Mouse (Mus musculus) embryonic facial prominence, embryonic 14.5 days (tissue): Measurements from ENCODE around the gene Paf1. TPM values are rescaled to one million over a fixed set of nuclear protein-coding genes. Genes with fewer than 3 reads are reported as not detected.

Experiments
- ATAC-seq: fragments of 200-750 bp; cut with Nextera tagmentation; 2 replicates; pipeline ENCODE4 v1.8.0; 2017; ENCODE audit warnings: low read depth, moderate number of reproducible peaks, moderate TSS enrichment
- DNase-seq: peaks from one replicate; pipeline ENCODE4 v3.0.0-alpha.2; 2015; ENCODE audit warnings: low spot score
- H3K27ac ChIP-seq: fragments of 300-500 bp; sonication (generic); replicated peaks from 2 replicates; pipeline ENCODE4 v1.5.1; 2014; ENCODE audit warnings: low read depth, mild to moderate bottlenecking, low read length, moderate library complexity
- H3K27me3 ChIP-seq: fragments of 300-500 bp; sonication (generic); replicated peaks from 2 replicates; pipeline ENCODE4 v1.6.1; 2014; ENCODE audit warnings: low read length; ENCODE audit not compliant: control insufficient read depth, insufficient read depth
- H3K36me3 ChIP-seq: fragments of 300-500 bp; sonication (generic); 2 replicates; pipeline ENCODE4 v1.6.1; 2014; ENCODE audit warnings: low read length, mixed read lengths; ENCODE audit not compliant: control insufficient read depth, insufficient read depth
- H3K4me1 ChIP-seq: fragments of 300-500 bp; sonication (generic); 2 replicates; pipeline ENCODE4 v1.6.1; 2014; ENCODE audit warnings: antibody characterized with exemption, low read length; ENCODE audit not compliant: control insufficient read depth, insufficient read depth
- H3K4me2 ChIP-seq: fragments of 300-500 bp; sonication (generic); 2 replicates; pipeline ENCODE4 v1.6.1; 2014; ENCODE audit warnings: low read depth, mild to moderate bottlenecking, low read length, moderate library complexity, mixed read lengths
- H3K4me3 ChIP-seq: fragments of 300-500 bp; sonication (generic); 2 replicates; pipeline ENCODE4 v1.5.1; 2014; ENCODE audit warnings: low read depth, mild to moderate bottlenecking, low read length
- H3K9ac ChIP-seq: fragments of 300-500 bp; sonication (generic); 2 replicates; pipeline ENCODE4 v1.6.1; 2014; ENCODE audit warnings: low read depth, mild to moderate bottlenecking, low read length, moderate library complexity, mixed read lengths
- H3K9me3 ChIP-seq: fragments of 300-500 bp; sonication (generic); 2 replicates; pipeline ENCODE4 v1.6.1; 2016; ENCODE audit warnings: low read length; ENCODE audit not compliant: control insufficient read depth
- WGBS: fragments of 180-500 bp; shearing (Covaris S2); extraction: QIAGEN DNeasy Blood & Tissue Kit; methylation state at CpG from one replicate; pipeline ENCODE4 v1.1.7; 2014; 5-methylcytosine and 5-hydroxymethylcytosine counted together
- polyA plus RNA-seq: library from polyadenylated mRNA; unstranded; fragments of >200 nt; fragmentation: Nextera tagmentation; extraction: Ambion mirVana; gene quantifications from 2 replicates; pipeline ENCODE4 v1.2.1, GENCODE M21; 2014

Paf1 gene
- polyA plus RNA-seq, 1 experiment from 2014 or later, result 54.1 TPM

DNA sequence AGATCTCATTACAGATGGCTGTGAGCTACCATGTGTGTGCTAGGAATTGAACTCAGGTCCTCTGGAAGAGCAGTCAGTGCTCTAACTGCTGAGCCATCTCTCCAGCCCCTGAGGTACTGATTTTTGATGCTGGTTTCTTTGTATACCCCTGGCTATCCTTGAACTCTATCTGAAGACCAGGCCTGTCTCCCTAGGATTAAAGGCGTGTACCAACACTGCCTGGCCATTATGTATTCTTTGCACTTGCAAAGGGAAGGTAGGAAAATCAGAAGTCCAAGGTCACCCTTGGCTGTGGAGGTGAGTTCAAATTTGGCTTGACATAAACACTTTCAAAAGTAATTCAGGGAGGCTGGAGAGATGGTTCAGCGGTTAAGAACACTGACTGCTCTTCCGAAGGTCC is 38.2 kb upstream of the Paf1 start:
- ATAC-seq, result no peak
- Histone ChIP-seq H3K4me2 (no peak overlapping the region), H3K9ac (no peak overlapping the region), H3K27me3 (no peaks in the 10 kb centered on the region), H3K27ac (no peak overlapping the region), H3K4me3 (no peak overlapping the region), H3K9me3 (no peaks in the 10 kb centered on the region), H3K36me3 (peaks cover 53% of the 10 kb centered on the region), H3K4me1 (peaks cover 25% of the 10 kb centered on the region; the same call in 1 of the 2 replicates)
- WGBS, result 96% methylated on average over 3 of the region's 3 CpGs
- no peak for DNase-seq

DNA sequence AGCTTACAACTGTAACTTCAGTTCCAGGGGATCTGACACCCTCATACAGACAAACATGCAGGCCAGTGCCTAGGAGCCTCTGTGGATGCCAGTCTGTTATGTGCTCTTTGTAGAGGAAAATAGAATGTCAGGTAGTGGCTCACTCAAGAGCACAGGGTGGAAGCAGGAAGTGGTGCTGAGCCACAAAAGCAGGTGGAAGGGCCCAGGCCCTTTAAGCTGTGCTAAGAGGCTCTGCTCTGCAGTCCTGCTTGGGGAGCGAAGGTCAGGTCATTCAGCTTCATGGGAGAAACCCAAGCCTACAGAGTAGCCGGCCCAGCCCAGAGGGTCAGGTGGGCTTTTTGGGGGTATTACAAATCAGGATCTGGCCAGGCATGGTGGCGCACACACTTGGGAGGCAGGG is 37.5 kb upstream of the Paf1 start:
- ATAC-seq, result no peak
- Histone ChIP-seq H3K9ac (no peak overlapping the region), H3K27ac (no peak overlapping the region), H3K4me1 (peaks cover 21% of the 10 kb centered on the region; the same call in 1 of the 2 replicates), H3K27me3 (no peaks in the 10 kb centered on the region), H3K9me3 (no peaks in the 10 kb centered on the region), H3K4me3 (no peak overlapping the region), H3K4me2 (no peak overlapping the region), H3K36me3 (peaks cover 59% of the 10 kb centered on the region)
- DNase-seq, result no peak
- WGBS, result 91% methylated on average over 3 of the region's 3 CpGs

DNA sequence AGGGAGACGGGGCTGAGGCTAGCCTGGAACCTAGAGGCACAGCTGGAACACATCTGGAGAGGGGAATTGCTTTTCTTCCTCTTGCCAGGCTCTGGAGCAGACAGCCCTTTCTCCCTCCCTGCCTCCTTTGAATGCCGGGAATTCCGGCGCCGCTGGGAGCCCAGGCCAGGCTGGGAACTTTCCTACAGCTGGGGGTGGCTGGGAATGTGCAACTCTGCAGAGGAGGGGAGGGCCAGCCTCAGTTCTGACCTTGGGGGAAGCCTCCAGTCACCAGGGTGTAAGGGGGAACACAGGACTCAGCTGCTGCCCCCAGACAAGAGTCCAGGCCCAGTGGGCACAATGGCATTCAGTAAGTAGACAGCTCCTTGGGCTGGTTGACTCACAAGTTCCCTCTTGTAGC is 35.8 kb upstream of the Paf1 start:
- DNase-seq (peak; percentile 72), ATAC-seq (peak; percentile 42)
- H3K27me3 ChIP-seq, result no peaks in the 10 kb centered on the region
- peaks cover 72% of the 10 kb centered on the region for H3K36me3 ChIP-seq
- H3K4me2 ChIP-seq, result no peak overlapping the region
- H3K4me3 ChIP-seq, result no peak overlapping the region
- peak overlapping the region; percentile 74 for H3K27ac ChIP-seq
- 0 out of 2 replicates have a peak overlapping the region, but pooled peaks have one; percentile 20 for H3K9ac ChIP-seq
- H3K9me3 ChIP-seq, result no peaks in the 10 kb centered on the region
- peaks cover 15% of the 10 kb centered on the region; the same call in 1 of the 2 replicates for H3K4me1 ChIP-seq
- 5% methylated on average over 3 of the region's 5 CpGs for WGBS

DNA sequence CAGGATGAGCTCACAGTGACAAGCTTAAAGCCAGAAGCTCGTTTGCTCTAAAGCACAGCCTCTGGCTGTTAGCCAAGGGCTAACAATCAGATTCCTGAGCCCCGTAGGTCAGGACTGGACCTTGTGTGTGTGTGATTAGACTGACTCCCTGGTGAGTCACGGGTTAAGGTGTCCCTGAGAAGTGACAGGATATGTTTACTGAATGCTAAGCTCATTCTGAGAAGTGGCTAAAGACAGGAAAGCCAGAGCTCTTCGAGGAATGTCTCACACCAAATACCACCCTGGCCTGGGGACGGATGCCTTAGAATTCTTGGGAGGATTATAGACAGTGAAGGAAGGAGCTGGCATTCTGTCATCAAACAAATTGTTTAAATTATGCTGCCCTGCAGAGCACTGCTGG is 34.8 kb upstream of the Paf1 start:
- Histone ChIP-seq H3K4me3 (no peak overlapping the region), H3K9ac (no peak overlapping the region), H3K36me3 (peaks cover 72% of the 10 kb centered on the region), H3K4me2 (no peak overlapping the region), H3K27ac (peak overlapping the region; percentile 74), H3K4me1 (peaks cover 14% of the 10 kb centered on the region; the same call in 1 of the 2 replicates), H3K9me3 (no peaks in the 10 kb centered on the region), H3K27me3 (no peaks in the 10 kb centered on the region)
- 3% methylated on average over 5 of the region's 5 CpGs for WGBS
- DNase-seq (peak; percentile 54), ATAC-seq (peak; percentile 26; the same call in 1 of the 2 replicates)

DNA sequence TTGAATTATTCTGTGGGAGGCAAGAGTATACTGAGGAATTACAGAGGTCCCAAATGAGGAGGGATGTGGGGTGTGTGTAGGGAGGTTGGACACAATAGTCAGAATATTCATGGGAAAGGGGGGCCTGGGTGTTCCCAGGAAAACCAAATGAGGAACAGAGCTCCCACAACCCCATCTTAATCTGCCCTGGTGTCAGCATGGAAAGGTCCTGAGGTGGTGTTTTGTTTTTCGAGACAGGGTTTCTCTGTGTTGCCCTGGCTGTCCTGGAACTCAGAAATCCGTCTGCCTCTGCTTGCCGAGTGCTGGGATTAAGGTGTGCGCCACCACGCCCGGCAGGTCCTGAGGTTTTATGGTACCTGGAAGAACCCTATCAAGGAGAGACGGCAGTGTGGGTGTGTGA is 34.3 kb upstream of the Paf1 start:
- H3K36me3 ChIP-seq, result peaks cover 72% of the 10 kb centered on the region
- WGBS, result 50% methylated on average over 7 of the region's 7 CpGs
- ATAC-seq (0 out of 2 replicates have a peak, but pooled peaks have one; percentile 5), DNase-seq (no peak)
- H3K9ac ChIP-seq, result no peak overlapping the region
- no peaks in the 10 kb centered on the region for H3K27me3 ChIP-seq
- H3K4me3 ChIP-seq, result no peak overlapping the region
- H3K4me2 ChIP-seq, result no peak overlapping the region
- no peaks in the 10 kb centered on the region for H3K9me3 ChIP-seq
- H3K4me1 ChIP-seq, result peaks cover 14% of the 10 kb centered on the region; the same call in 1 of the 2 replicates
- H3K27ac ChIP-seq, result peak overlapping the region; percentile 74

DNA sequence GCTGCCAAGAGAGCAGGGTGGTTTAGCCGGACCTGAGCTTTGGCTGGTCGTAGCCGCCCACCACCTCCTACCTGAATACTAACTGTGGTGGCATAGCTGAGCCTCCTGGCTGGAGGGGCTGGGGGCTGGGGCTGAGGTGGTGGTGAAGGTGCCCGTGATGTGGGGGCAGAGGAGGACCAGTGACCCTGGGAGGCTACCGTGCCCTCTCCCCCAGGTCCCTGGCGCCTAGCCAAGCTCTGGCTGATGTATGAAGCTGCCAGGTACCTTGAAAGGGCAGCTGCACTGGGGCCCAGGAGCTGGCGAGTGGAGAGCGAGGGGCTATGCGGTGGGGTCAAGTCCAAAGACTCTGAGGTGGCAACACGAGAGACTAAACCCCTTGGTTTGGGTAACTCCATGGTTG is 32.9 kb upstream of the Paf1 start:
- 92% methylated on average over 10 of the region's 10 CpGs for WGBS
- Histone ChIP-seq H3K4me1 (peaks cover 14% of the 10 kb centered on the region; the same call in 1 of the 2 replicates), H3K27me3 (no peaks in the 10 kb centered on the region), H3K9ac (no peak overlapping the region), H3K36me3 (peaks cover 72% of the 10 kb centered on the region), H3K27ac (no peak overlapping the region), H3K4me2 (no peak overlapping the region), H3K4me3 (no peak overlapping the region), H3K9me3 (no peaks in the 10 kb centered on the region)
- ATAC-seq (no peak), DNase-seq (no peak)

DNA sequence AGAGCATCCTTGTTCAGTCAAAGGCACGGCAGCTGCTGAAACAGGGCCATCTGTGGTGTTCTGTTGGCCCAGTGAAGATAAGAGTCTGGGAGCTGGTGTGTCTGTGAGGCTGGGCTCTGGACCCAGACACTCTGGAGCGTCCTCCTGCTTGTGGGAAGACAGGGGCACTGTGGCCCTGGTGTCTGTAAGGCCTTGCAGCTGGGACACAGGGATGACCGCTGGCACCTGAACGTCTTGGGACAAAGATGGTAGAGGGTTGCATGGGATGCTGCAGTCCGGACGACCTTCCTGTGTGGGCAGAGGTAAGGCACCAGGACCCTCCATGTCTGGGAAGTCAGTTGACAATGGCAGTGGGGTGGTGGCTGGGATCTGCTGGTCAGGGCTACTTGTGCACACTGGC is 32.5 kb upstream of the Paf1 start:
- ATAC-seq, result no peak
- H3K4me1 ChIP-seq, result peaks cover 14% of the 10 kb centered on the region; the same call in 1 of the 2 replicates
- 98% methylated on average over 6 of the region's 6 CpGs for WGBS
- H3K27me3 ChIP-seq, result no peaks in the 10 kb centered on the region
- H3K27ac ChIP-seq, result no peak overlapping the region
- H3K9ac ChIP-seq, result no peak overlapping the region
- H3K36me3 ChIP-seq, result peaks cover 73% of the 10 kb centered on the region
- H3K4me2 ChIP-seq, result no peak overlapping the region
- no peak for DNase-seq
- no peak overlapping the region for H3K4me3 ChIP-seq
- no peaks in the 10 kb centered on the region for H3K9me3 ChIP-seq

DNA sequence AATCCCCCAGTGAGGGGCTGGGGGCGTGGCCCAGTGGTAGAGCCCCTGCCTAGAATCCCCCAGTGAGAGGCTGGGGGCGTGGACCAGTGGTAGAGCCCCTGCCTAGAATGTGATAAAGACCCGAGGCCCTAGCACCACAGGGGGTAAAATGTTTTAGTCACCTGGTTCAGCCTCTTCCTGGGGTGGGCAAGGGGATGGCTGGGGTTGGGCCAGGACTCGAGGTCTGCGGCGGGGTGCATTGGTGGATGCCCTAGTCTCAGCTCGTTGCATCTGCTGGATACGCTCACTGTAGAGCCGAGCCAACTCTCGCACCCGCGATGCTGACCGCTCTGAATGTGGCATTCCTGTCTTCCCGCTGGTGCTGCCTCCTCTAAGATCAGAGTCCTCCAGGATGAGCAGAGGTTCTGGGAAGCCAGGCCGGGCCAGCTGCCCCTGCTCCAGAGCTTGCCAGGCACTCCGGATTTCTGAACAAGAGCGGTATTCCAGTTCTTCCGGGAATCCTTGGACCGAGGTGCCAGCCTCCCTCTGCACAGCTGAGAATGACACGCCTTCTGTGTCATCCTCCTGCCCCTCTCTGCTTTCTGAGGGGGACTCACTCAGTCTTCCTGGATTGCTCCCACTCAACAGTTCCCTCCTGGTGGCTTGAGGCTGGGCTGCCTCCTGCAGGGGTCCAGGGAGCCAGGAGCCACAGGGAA is 31.0 kb upstream of the Paf1 start:
- Histone ChIP-seq H3K4me2 (no peak overlapping the region), H3K9me3 (no peaks in the 10 kb centered on the region), H3K4me3 (no peak overlapping the region), H3K27me3 (no peaks in the 10 kb centered on the region), H3K4me1 (peaks cover 12% of the 10 kb centered on the region; the same call in 1 of the 2 replicates), H3K9ac (no peak overlapping the region), H3K36me3 (peaks cover 80% of the 10 kb centered on the region), H3K27ac (no peak overlapping the region)
- DNase-seq (no peak), ATAC-seq (no peak)
- WGBS, result 97% methylated on average over 17 of the region's 20 CpGs
